Mouse (Mus musculus): ENCODE results near the gene Tnfaip2. TPM values are rescaled to one million over a fixed set of nuclear protein-coding genes. Genes with fewer than 3 reads are reported as not detected.
A peak's percentile ranks its signal among the peaks of the same experiment; 100 is the strongest.

The Tnfaip2 gene
- total RNA-seq, 1 experiment from 2014 or later = 39.1 TPM

DNA sequence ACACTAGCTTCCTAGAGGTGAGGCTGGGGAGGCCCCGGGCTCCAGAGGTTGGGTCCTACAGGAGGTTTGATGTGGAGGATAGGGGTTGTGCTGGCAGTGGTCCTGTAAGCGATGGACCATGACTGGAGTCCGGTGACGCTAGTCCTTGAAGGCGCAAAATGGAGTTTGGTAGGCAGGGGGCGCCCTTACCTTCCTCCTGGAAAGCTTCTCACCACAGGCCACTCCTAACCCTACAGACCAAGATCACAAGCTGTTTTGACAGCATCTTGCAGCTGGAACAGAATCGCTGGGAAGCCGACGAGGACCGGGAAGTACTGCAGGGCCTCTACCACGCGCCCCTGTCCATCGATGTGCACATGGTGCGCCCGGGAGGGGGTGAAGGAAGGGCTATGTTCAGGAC lies 17.0 kb upstream of the Tnfaip2 start:
- peak; percentile 39 to 49; a peak in 2 of 4 replicates for ATAC-seq (replicated peaks in 1 of 2; ENCODE audit: insufficient read depth in 1 of 2, low FRiP score in 2 of 2, low TSS enrichment in 1 of 2, low read depth in 1 of 2, poor library complexity in 2 of 2, severe bottlenecking in 2 of 2)

DNA sequence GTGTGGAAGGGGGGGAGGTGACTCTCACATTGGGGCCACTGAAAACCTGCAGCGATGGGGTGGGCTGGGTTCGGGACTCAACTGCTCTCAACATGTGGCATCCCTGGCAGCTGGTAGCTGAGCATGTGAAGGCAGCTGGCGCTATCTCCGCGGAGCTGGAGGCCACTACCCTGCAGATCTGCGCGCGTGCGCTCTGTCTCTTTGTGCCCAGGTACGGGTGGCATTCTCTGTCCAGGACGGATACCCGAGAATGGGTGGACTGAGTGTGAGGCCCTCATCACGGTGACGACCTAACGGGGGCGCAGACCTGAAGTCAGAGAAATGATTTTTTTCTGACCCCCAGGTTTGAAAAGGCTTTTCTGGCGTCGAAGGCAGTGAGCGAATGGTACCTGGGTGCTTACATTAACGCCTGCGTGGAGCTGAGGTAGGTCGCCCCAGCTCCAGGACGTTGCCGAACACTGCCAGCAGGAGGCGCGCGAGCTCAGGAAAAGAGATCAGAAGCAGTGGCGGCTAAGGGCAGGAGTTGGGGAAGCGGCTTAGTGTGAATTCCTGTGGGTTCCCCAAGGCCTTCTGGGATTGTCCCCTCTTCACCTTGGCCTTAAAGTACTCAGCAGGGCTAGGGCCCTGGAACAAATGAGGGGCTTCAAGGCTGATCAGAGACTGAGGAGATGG lies 16.3 kb upstream of the Tnfaip2 start:
- peak; percentile 37 to 63; a peak in 2 of 4 replicates for ATAC-seq (replicated peaks in 1 of 2; ENCODE audit: insufficient read depth in 1 of 2, low FRiP score in 2 of 2, low TSS enrichment in 1 of 2, low read depth in 1 of 2, poor library complexity in 2 of 2, severe bottlenecking in 2 of 2)

DNA sequence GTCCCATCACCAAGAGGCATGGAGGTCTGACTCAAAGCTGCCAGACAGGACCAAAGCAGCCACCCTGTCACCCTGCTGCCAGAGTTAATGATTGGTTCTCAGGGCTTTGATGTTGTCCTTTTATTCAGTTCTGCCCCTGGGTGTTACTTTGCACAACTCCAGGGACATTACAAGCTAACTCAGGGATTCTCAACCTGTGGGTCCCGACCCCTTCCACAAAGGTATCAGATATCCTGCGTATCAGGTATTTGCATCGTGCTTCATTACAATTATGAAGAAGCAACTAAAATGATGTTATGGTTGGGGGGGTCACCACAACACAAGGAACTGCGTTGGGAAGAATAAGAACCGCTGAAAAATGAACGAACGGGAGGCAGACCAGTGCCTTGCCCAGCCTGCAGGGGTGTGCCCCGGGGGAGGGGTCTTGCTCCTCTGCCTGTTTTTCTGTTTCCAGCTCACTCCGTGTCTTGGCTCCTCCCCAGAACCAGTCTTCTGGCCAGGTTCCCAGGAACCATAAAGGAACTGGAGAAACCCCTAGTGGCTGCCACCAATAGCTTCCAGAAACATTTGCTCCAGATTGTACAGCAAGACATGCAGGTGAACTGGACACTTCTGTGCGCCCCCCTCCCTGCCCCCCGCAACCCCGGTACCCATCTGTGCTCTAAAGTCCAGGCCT lies 14.7 kb upstream of the Tnfaip2 start:
- no peak for ATAC-seq (replicated peaks in 1 of 2; ENCODE audit: insufficient read depth in 1 of 2, low FRiP score in 2 of 2, low TSS enrichment in 1 of 2, low read depth in 1 of 2, poor library complexity in 2 of 2, severe bottlenecking in 2 of 2)

DNA sequence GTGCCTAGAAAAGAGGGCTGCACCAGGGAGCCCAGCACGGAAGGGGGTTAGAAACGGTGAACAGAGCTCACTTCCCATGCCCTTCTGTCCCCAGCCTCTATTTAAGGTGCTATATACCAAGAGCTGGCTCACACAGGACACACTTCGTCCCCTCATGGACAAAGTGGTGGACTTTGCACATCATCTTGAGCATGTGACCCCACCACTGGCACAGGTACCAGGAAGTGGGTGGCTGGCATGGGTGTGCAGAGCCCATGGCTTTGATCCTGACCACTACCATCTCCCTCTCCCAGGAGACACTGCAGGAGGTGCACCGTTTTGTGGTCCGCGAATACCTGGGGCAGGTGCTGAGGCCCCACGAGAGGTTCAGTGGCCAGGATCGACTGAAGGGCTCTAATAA lies 13.9 kb upstream of the Tnfaip2 start:
- ATAC-seq (replicated peaks in 1 of 2; ENCODE audit: insufficient read depth in 1 of 2, low FRiP score in 2 of 2, low TSS enrichment in 1 of 2, low read depth in 1 of 2, poor library complexity in 2 of 2, severe bottlenecking in 2 of 2) = no peak

DNA sequence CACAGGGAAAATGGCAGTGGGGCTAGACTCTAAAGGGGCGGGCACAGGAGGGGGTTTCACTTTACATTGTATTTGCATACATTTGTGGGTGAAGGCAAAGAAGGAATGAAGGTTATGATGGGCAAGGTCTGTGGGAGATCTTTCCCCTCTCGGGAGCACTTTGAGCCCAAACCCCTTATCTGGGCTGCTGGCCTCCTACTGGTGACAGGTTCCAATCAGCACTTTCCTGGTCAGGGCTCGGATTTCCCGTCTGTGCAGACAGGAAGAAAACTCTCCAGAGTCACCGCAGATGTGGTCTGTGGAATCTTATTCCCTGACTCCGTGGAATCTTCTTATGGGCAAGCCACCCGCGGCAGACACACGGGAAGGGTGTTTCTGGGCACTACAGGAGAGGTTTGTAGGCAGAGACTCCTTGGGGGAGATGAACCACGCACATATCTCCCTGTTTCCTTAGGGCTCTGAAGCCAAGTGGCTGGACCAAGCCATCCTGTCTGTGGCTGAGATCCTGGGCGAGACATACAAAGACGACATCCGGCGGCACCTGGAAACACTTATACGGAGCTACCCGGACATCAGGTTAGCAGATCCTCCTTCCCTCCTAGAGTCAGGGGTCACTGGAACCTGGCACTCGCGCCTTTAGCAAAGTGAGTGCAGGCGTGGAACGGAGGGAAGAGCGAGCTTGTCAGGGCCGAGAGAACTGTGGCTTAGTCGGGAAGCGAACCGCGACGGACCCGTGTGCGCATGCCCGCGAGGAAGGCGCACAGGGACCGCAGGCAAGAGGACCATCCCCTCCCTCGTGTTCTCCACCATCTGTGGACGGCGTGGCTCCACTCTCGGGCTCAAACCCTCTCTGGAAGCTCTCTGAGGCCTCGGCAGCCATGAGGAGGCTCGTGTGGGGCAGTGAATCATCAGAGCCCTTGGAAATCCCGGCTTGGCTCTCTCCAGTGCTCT lies 13.0 kb upstream of the Tnfaip2 start:
- ATAC-seq (replicated peaks in 1 of 2; ENCODE audit: insufficient read depth in 1 of 2, low FRiP score in 2 of 2, low TSS enrichment in 1 of 2, low read depth in 1 of 2, poor library complexity in 2 of 2, severe bottlenecking in 2 of 2) = peak; percentile 27 to 40; a peak in 2 of 4 replicates

GRCm38 (mm10) chr12:111430049-111430867 lies 12.0 kb upstream of the Tnfaip2 start:
- ATAC-seq (replicated peaks in 1 of 2; ENCODE audit: insufficient read depth in 1 of 2, low FRiP score in 2 of 2, low TSS enrichment in 1 of 2, low read depth in 1 of 2, poor library complexity in 2 of 2, severe bottlenecking in 2 of 2) = peak; percentile 13 to 16; a peak in 1 of 4 replicates

GRCm38 (mm10) chr12:111430868-111431817 lies 11.1 kb upstream of the Tnfaip2 start:
- no peak for ATAC-seq (replicated peaks in 1 of 2; ENCODE audit: insufficient read depth in 1 of 2, low FRiP score in 2 of 2, low TSS enrichment in 1 of 2, low read depth in 1 of 2, poor library complexity in 2 of 2, severe bottlenecking in 2 of 2)

- ATAC-seq (replicated peaks in 1 of 2; ENCODE audit: insufficient read depth in 1 of 2, low FRiP score in 2 of 2, low TSS enrichment in 1 of 2, low read depth in 1 of 2, poor library complexity in 2 of 2, severe bottlenecking in 2 of 2) = no peak; a peak in 1 of 4 replicates
Measured at GRCm38 (mm10) chr12:111432097-111432496, 10.2 kb upstream of the Tnfaip2 start.

- no peak for ATAC-seq (replicated peaks in 1 of 2; ENCODE audit: insufficient read depth in 1 of 2, low FRiP score in 2 of 2, low TSS enrichment in 1 of 2, low read depth in 1 of 2, poor library complexity in 2 of 2, severe bottlenecking in 2 of 2)
Measured at GRCm38 (mm10) chr12:111432751-111433331, 9.4 kb upstream of the Tnfaip2 start.

- no peak for ATAC-seq (replicated peaks in 1 of 2; ENCODE audit: insufficient read depth in 1 of 2, low FRiP score in 2 of 2, low TSS enrichment in 1 of 2, low read depth in 1 of 2, poor library complexity in 2 of 2, severe bottlenecking in 2 of 2)
Measured at GRCm38 (mm10) chr12:111434164-111434744, 8.0 kb upstream of the Tnfaip2 start.

- ATAC-seq (replicated peaks in 1 of 2; ENCODE audit: insufficient read depth in 1 of 2, low FRiP score in 2 of 2, low TSS enrichment in 1 of 2, low read depth in 1 of 2, poor library complexity in 2 of 2, severe bottlenecking in 2 of 2) = no peak
Measured at GRCm38 (mm10) chr12:111434745-111435327, 7.4 kb upstream of the Tnfaip2 start.

- ATAC-seq (replicated peaks in 1 of 2; ENCODE audit: insufficient read depth in 1 of 2, low FRiP score in 2 of 2, low TSS enrichment in 1 of 2, low read depth in 1 of 2, poor library complexity in 2 of 2, severe bottlenecking in 2 of 2) = no peak
Measured at GRCm38 (mm10) chr12:111436170-111436569, 6.1 kb upstream of the Tnfaip2 start.

- peak in 1 of 2 experiments; percentile 9; a peak in 1 of 4 replicates for ATAC-seq (replicated peaks in 1 of 2; ENCODE audit: insufficient read depth in 1 of 2, low FRiP score in 2 of 2, low TSS enrichment in 1 of 2, low read depth in 1 of 2, poor library complexity in 2 of 2, severe bottlenecking in 2 of 2)
Measured at GRCm38 (mm10) chr12:111436640-111437039, 5.6 kb upstream of the Tnfaip2 start.

- peak; percentile 55 to 62 for ATAC-seq (replicated peaks in 1 of 2; ENCODE audit: insufficient read depth in 1 of 2, low FRiP score in 2 of 2, low TSS enrichment in 1 of 2, low read depth in 1 of 2, poor library complexity in 2 of 2, severe bottlenecking in 2 of 2)
Measured at GRCm38 (mm10) chr12:111437222-111437900, 4.9 kb upstream of the Tnfaip2 start.

DNA sequence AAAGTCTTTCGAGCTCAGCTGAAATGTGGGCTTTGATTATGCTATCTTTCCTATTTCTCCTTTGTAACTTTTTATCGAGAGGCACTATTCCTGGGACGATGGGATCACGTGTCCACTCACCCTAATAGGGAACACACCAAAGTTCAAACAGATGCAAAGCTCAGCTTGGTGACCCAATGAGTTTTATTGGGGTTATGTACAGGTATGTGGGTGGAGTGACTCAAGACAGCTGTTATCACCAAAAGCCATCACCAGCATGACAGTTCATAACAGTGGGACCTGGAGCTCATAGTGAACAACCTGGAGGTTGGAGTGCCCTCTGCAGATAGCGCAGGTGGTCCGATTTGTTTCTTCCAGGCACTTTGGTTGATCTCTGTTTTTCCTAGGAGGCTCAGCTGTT lies 3.4 kb upstream of the Tnfaip2 start:
- ATAC-seq (replicated peaks in 1 of 2; ENCODE audit: insufficient read depth in 1 of 2, low FRiP score in 2 of 2, low TSS enrichment in 1 of 2, low read depth in 1 of 2, poor library complexity in 2 of 2, severe bottlenecking in 2 of 2) = no peak

Measured in hematopoietic stem cell, adult 5-6 weeks (primary cell).